Mouse (Mus musculus): ENCODE data around the gene Gm19684. TPM values are rescaled to one million over a fixed set of nuclear protein-coding genes. Genes with fewer than 3 reads are reported as not detected.
"Not testable (repeated sequence)": the region's sequence is repeated elsewhere in the genome, so short reads cannot be mapped to it uniquely, and the experiment has no call there.

Gene Gm19684
- 1.1 and 1.8 TPM in 2 replicates for polyA plus RNA-seq (2012; ENCODE audit: insufficient read depth, insufficient read length, missing spikeins)

- Histone ChIP-seq H3K4me3 (ENCODE audit: insufficient read depth, low read length) (peak within 1 kb of the TSS; percentile 48), H3K4me1 (ENCODE audit: control insufficient read depth, insufficient read depth, low read length) (peaks cover 17% of the 10 kb centered on the region), H3K27ac (ENCODE audit: insufficient read depth, low read depth, low read length) (peak within 1 kb of the TSS; percentile 34; the same call in 1 of the 2 replicates)
Measured at GRCm38 (mm10) chr17:36121352-36122020, at the start of gene Gm19684. Gm19684 (plus strand) TSS chr17:36121678.

GRCm38 (mm10) chr17:36081901-36082300, 39.6 kb upstream of the Gm19684 start:
- H3K27ac ChIP-seq (ENCODE audit: insufficient read depth, low read depth, low read length); H3K4me3 ChIP-seq (ENCODE audit: insufficient read depth, low read length); H3K4me1 ChIP-seq (ENCODE audit: control insufficient read depth, insufficient read depth, low read length): not testable (repeated sequence)

GRCm38 (mm10) chr17:36082519-36083232, 38.8 kb upstream of the Gm19684 start:
- not testable (repeated sequence) for H3K27ac ChIP-seq (ENCODE audit: insufficient read depth, low read depth, low read length)
- peak overlapping the region; percentile 79; the same call in 1 of the 2 replicates for H3K4me3 ChIP-seq (ENCODE audit: insufficient read depth, low read length)

GRCm38 (mm10) chr17:36083266-36083869, 38.1 kb upstream of the Gm19684 start:
- Histone ChIP-seq H3K27ac (ENCODE audit: insufficient read depth, low read depth, low read length) (no peak overlapping the region), H3K4me3 (ENCODE audit: insufficient read depth, low read length) (peak overlapping the region; percentile 79), H3K4me1 (ENCODE audit: control insufficient read depth, insufficient read depth, low read length) (no peaks in the 10 kb centered on the region)
- TF ChIP-seq POLR2A (IDR thresholded peaks at IDR 0.05; ENCODE audit: borderline replicate concordance, low read depth, low read length) = no peak
- TF ChIP-seq CTCF (IDR thresholded peaks at IDR 0.05; ENCODE audit: low read depth, low read length) = no peak

More at GRCm38 (mm10) chr17:36082519-36083232, 38.8 kb upstream of the Gm19684 start:
- H3K4me1 ChIP-seq (ENCODE audit: control insufficient read depth, insufficient read depth, low read length) = not testable (repeated sequence)

- Histone ChIP-seq H3K4me1 (ENCODE audit: control insufficient read depth, insufficient read depth, low read length) (no peaks in the 10 kb centered on the region), H3K4me3 (ENCODE audit: insufficient read depth, low read length) (peak overlapping the region; percentile 79), H3K27ac (ENCODE audit: insufficient read depth, low read depth, low read length) (no peak overlapping the region)
- no peak for TF ChIP-seq POLR2A (IDR thresholded peaks at IDR 0.05; ENCODE audit: borderline replicate concordance, low read depth, low read length)
- no peak for TF ChIP-seq CTCF (IDR thresholded peaks at IDR 0.05; ENCODE audit: low read depth, low read length)
Measured at GRCm38 (mm10) chr17:36083870-36084451, 37.5 kb upstream of the Gm19684 start.

- not testable (repeated sequence) for H3K27ac ChIP-seq (ENCODE audit: insufficient read depth, low read depth, low read length); H3K4me3 ChIP-seq (ENCODE audit: insufficient read depth, low read length); H3K4me1 ChIP-seq (ENCODE audit: control insufficient read depth, insufficient read depth, low read length)
Measured at GRCm38 (mm10) chr17:36085976-36086375, 35.5 kb upstream of the Gm19684 start.

GRCm38 (mm10) chr17:36091933-36092332, 29.5 kb upstream of the Gm19684 start:
- H3K4me3 ChIP-seq (ENCODE audit: insufficient read depth, low read length); H3K4me1 ChIP-seq (ENCODE audit: control insufficient read depth, insufficient read depth, low read length); H3K27ac ChIP-seq (ENCODE audit: insufficient read depth, low read depth, low read length): not testable (repeated sequence)

- not testable (repeated sequence) for H3K27ac ChIP-seq (ENCODE audit: insufficient read depth, low read depth, low read length); H3K4me1 ChIP-seq (ENCODE audit: control insufficient read depth, insufficient read depth, low read length); H3K4me3 ChIP-seq (ENCODE audit: insufficient read depth, low read length)
Measured at GRCm38 (mm10) chr17:36092520-36092919, 29.0 kb upstream of the Gm19684 start.

- H3K4me3 ChIP-seq (ENCODE audit: insufficient read depth, low read length) = no peak overlapping the region
- H3K4me1 ChIP-seq (ENCODE audit: control insufficient read depth, insufficient read depth, low read length) = no peaks in the 10 kb centered on the region
- H3K27ac ChIP-seq (ENCODE audit: insufficient read depth, low read depth, low read length) = no peak overlapping the region
- TF ChIP-seq CTCF (IDR thresholded peaks at IDR 0.05; ENCODE audit: low read depth, low read length) (no peak), POLR2A (IDR thresholded peaks at IDR 0.05; ENCODE audit: borderline replicate concordance, low read depth, low read length) (no peak)
Measured at GRCm38 (mm10) chr17:36093936-36094335, 27.5 kb upstream of the Gm19684 start.

- not testable (repeated sequence) for H3K4me3 ChIP-seq (ENCODE audit: insufficient read depth, low read length); H3K27ac ChIP-seq (ENCODE audit: insufficient read depth, low read depth, low read length); H3K4me1 ChIP-seq (ENCODE audit: control insufficient read depth, insufficient read depth, low read length)
Measured at GRCm38 (mm10) chr17:36099603-36100002, 21.9 kb upstream of the Gm19684 start.

- not testable (repeated sequence) for H3K27ac ChIP-seq (ENCODE audit: insufficient read depth, low read depth, low read length); H3K4me1 ChIP-seq (ENCODE audit: control insufficient read depth, insufficient read depth, low read length); H3K4me3 ChIP-seq (ENCODE audit: insufficient read depth, low read length)
Measured at GRCm38 (mm10) chr17:36102091-36102490, 19.4 kb upstream of the Gm19684 start.

- not testable (repeated sequence) for H3K27ac ChIP-seq (ENCODE audit: insufficient read depth, low read depth, low read length); H3K4me3 ChIP-seq (ENCODE audit: insufficient read depth, low read length); H3K4me1 ChIP-seq (ENCODE audit: control insufficient read depth, insufficient read depth, low read length)
Measured at GRCm38 (mm10) chr17:36110129-36110528, 11.3 kb upstream of the Gm19684 start.
